Mouse (Mus musculus) liver, postnatal 0 days (tissue): ENCODE data around the gene Slc39a11. TPM values are rescaled to one million over a fixed set of nuclear protein-coding genes. Genes with fewer than 3 reads are reported as not detected.
A peak's percentile ranks its signal among the peaks of the same experiment; 100 is the strongest.

ENCODE experiments used
- ATAC-seq: fragments of 200-750 bp; cut with Nextera tagmentation; 2 replicates; pipeline ENCODE4 v1.8.0; 2017; ENCODE audit warnings: mild to moderate bottlenecking, moderate library complexity
- DNase-seq: peaks from one replicate; pipeline ENCODE4 v3.0.0-alpha.2; 2016
- H3K27ac ChIP-seq: fragments of 300-500 bp; sonication (generic); 2 replicates; pipeline ENCODE4 v1.5.1; 2014; ENCODE audit warnings: antibody characterized with exemption, moderate library complexity, mild to moderate bottlenecking, low read depth
- H3K27me3 ChIP-seq: fragments of 300-500 bp; sonication (generic); 2 replicates; pipeline ENCODE4 v1.6.1; 2014; ENCODE audit warnings: low read length, control low read depth, mixed read lengths; ENCODE audit not compliant: insufficient read depth
- H3K36me3 ChIP-seq: fragments of 300-500 bp; sonication (generic); replicated peaks from 2 replicates; pipeline ENCODE4 v1.6.1; 2014; ENCODE audit warnings: mild to moderate bottlenecking, control low read depth, low read length, moderate library complexity, mixed read lengths; ENCODE audit not compliant: insufficient read depth
- H3K4me1 ChIP-seq: fragments of 300-500 bp; sonication (generic); 2 replicates; pipeline ENCODE4 v1.6.1; 2014; ENCODE audit warnings: antibody characterized with exemption, mild to moderate bottlenecking, control low read depth; ENCODE audit not compliant: insufficient read depth
- H3K4me2 ChIP-seq: fragments of 300-500 bp; sonication (generic); 2 replicates; pipeline ENCODE4 v1.6.1; 2014; ENCODE audit warnings: low read depth, mild to moderate bottlenecking, low read length, moderate library complexity, mixed read lengths
- H3K4me3 ChIP-seq: fragments of 300-500 bp; sonication (generic); 2 replicates; pipeline ENCODE4 v1.5.1; 2014; ENCODE audit warnings: low read depth, low read length
- H3K9ac ChIP-seq: fragments of 300-500 bp; sonication (generic); replicated peaks from 2 replicates; pipeline ENCODE4 v1.6.1; 2014; ENCODE audit warnings: mild to moderate bottlenecking, moderate library complexity
- H3K9me3 ChIP-seq: fragments of 300-500 bp; sonication (generic); 2 replicates; pipeline ENCODE4 v1.6.1; 2016; ENCODE audit warnings: mild to moderate bottlenecking, control low read depth, low read length, mixed read lengths
- CTCF ChIP-seq: sonication (generic); IDR thresholded peaks from 2 replicates; pipeline ENCODE4 v1.5.1; 2016; ENCODE audit warnings: antibody characterized with exemption, low read depth
- EP300 ChIP-seq: IDR thresholded peaks from 2 replicates; pipeline ENCODE4 v1.6.1; 2016; ENCODE audit warnings: antibody characterized with exemption, low read depth, mild to moderate bottlenecking
- WGBS: fragments of 180-500 bp; shearing (Covaris S2); extraction: QIAGEN DNeasy Blood & Tissue Kit; methylation state at CpG from one replicate; pipeline ENCODE4 v1.1.7; 2014; ENCODE audit not compliant: insufficient replicate concordance; 5-methylcytosine and 5-hydroxymethylcytosine counted together
- polyA plus RNA-seq: library from polyadenylated mRNA; unstranded; fragments of >200 nt; fragmentation: Nextera tagmentation; extraction: Ambion mirVana; gene quantifications from 2 replicates; pipeline ENCODE4 v1.2.1, GENCODE M21; 2015

Gene Slc39a11
- polyA plus RNA-seq, 1 experiment from 2014 or later, result 10.9 TPM

- no peak overlapping the region for H3K4me2 ChIP-seq
- no peak for DNase-seq
- no peak overlapping the region for H3K4me3 ChIP-seq
- TF ChIP-seq EP300, result no peak
- TF ChIP-seq CTCF, result no peak
- no peak for ATAC-seq
- no peaks in the 10 kb centered on the region for H3K27me3 ChIP-seq
- no peaks in the 10 kb centered on the region for H3K36me3 ChIP-seq
- H3K27ac ChIP-seq, result no peak overlapping the region
- H3K4me1 ChIP-seq, result peaks cover 6% of the 10 kb centered on the region
- WGBS, result 84% methylated on average over 9 of the region's 9 CpGs
- H3K9me3 ChIP-seq, result no peaks in the 10 kb centered on the region
- no peak overlapping the region for H3K9ac ChIP-seq
Observed at GRCm38 (mm10) chr11:113477550-113477949, 172.3 kb downstream of the Slc39a11 start.

- DNase-seq, result no peak
- TF ChIP-seq EP300 (no peak), CTCF (no peak)
- 72% methylated on average over 9 of the region's 9 CpGs for WGBS
Observed at GRCm38 (mm10) chr11:113476720-113477119, 173.2 kb downstream of the Slc39a11 start.

GRCm38 (mm10) chr11:113475491-113475890 is 174.4 kb downstream of the Slc39a11 start:
- Histone ChIP-seq H3K4me3 (no peak overlapping the region), H3K9ac (0 out of 2 replicates have a peak overlapping the region, but pooled peaks have one; percentile 21), H3K27me3 (no peaks in the 10 kb centered on the region), H3K36me3 (no peaks in the 10 kb centered on the region), H3K4me2 (no peak overlapping the region), H3K9me3 (no peaks in the 10 kb centered on the region), H3K4me1 (peaks cover 6% of the 10 kb centered on the region), H3K27ac (peak overlapping the region; percentile 69)
- ATAC-seq, result peak; percentile 79
- WGBS, result 62% methylated on average over 5 of the region's 5 CpGs
- TF ChIP-seq EP300, result no peak
- DNase-seq, result peak; percentile 25

More at GRCm38 (mm10) chr11:113476720-113477119, 173.2 kb downstream of the Slc39a11 start:
- Histone ChIP-seq H3K4me1 (peaks cover 6% of the 10 kb centered on the region), H3K4me3 (no peak overlapping the region), H3K27me3 (no peaks in the 10 kb centered on the region), H3K9ac (no peak overlapping the region), H3K27ac (no peak overlapping the region), H3K36me3 (no peaks in the 10 kb centered on the region), H3K9me3 (no peaks in the 10 kb centered on the region), H3K4me2 (no peak overlapping the region)
- ATAC-seq, result no peak

- ATAC-seq (peak; percentile 88), DNase-seq (peak; percentile 31)
- Histone ChIP-seq H3K27ac (no peak overlapping the region; the same call in 1 of the 2 replicates), H3K4me1 (peaks cover 12% of the 10 kb centered on the region), H3K4me2 (no peak overlapping the region), H3K27me3 (no peaks in the 10 kb centered on the region), H3K4me3 (no peak overlapping the region), H3K9me3 (no peaks in the 10 kb centered on the region), H3K9ac (no peak overlapping the region), H3K36me3 (no peaks in the 10 kb centered on the region)
- WGBS, result 64% methylated on average over 7 of the region's 7 CpGs
- TF ChIP-seq EP300 (no peak), CTCF (no peak)
Observed at GRCm38 (mm10) chr11:113473998-113474534, 175.8 kb downstream of the Slc39a11 start.

- Histone ChIP-seq H3K9me3 (no peaks in the 10 kb centered on the region), H3K4me3 (no peak overlapping the region), H3K27ac (no peak overlapping the region), H3K9ac (no peak overlapping the region), H3K27me3 (no peaks in the 10 kb centered on the region), H3K4me2 (no peak overlapping the region), H3K4me1 (peaks cover 12% of the 10 kb centered on the region), H3K36me3 (no peaks in the 10 kb centered on the region)
- no peak for DNase-seq
- 85% methylated on average over 9 of the region's 9 CpGs for WGBS
- TF ChIP-seq CTCF (no peak), EP300 (no peak)
- no peak for ATAC-seq
Observed at GRCm38 (mm10) chr11:113471936-113472335, 177.9 kb downstream of the Slc39a11 start.

- TF ChIP-seq CTCF (peak; percentile 18; the same call in 1 of the 2 replicates), EP300 (no peak)
- ATAC-seq (no peak), DNase-seq (no peak)
- H3K27ac ChIP-seq, result no peak overlapping the region
- no peak overlapping the region for H3K4me3 ChIP-seq
- no peaks in the 10 kb centered on the region for H3K27me3 ChIP-seq
- H3K4me1 ChIP-seq, result peaks cover 8% of the 10 kb centered on the region
- H3K9me3 ChIP-seq, result no peaks in the 10 kb centered on the region
- no peaks in the 10 kb centered on the region for H3K36me3 ChIP-seq
- WGBS, result 42% methylated on average over 17 of the region's 17 CpGs
- H3K9ac ChIP-seq, result no peak overlapping the region
- no peak overlapping the region for H3K4me2 ChIP-seq
Observed at GRCm38 (mm10) chr11:113469919-113470785, 179.7 kb downstream of the Slc39a11 start.
